Mouse (Mus musculus): ENCODE measurements around the gene Fkbp8.

DNA sequence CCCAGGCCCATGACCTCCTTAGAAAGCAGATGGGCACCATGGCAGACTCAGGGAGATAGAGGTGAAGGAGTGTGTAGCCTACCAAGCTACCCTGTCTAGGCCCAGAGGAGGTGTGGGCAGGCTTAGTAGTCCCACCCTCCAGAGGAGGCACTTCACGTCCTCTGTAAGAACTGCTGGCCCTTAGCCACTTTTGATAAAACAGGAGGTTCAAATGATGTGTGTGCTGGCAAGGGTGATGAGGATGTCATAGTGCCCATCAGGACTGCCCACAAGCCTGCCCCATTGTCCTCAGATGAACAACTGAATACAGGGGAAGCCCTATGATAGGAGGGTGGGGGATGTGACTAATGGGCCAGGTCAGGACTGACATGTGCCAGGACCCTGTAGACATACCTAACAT is 25.3 kb downstream of the Fkbp8 start:
- TF ChIP-seq CTCF (IDR thresholded peaks at IDR 0.05; ENCODE audit: extremely low read depth, insufficient read length, insufficient replicate concordance, low read depth, low read length) (no peak), POLR2A (IDR thresholded peaks at IDR 0.05; ENCODE audit: low read depth, low read length) (no peak)

Measured in small intestine, adult 2 months (tissue).